Mouse (Mus musculus) E14TG2a.4 (cell line): ENCODE results near the gene Cdrt4.

ENCODE experiments used
- CTCF ChIP-seq: conservative IDR thresholded peaks from 2 replicates; pipeline ENCODE4 v1.5.1; 2014; ENCODE audit warnings: low read length
- NANOG ChIP-seq: IDR thresholded peaks from 2 replicates; pipeline ENCODE4 v1.6.1; 2014; ENCODE audit warnings: borderline replicate concordance, low read length, mixed read lengths

DNA sequence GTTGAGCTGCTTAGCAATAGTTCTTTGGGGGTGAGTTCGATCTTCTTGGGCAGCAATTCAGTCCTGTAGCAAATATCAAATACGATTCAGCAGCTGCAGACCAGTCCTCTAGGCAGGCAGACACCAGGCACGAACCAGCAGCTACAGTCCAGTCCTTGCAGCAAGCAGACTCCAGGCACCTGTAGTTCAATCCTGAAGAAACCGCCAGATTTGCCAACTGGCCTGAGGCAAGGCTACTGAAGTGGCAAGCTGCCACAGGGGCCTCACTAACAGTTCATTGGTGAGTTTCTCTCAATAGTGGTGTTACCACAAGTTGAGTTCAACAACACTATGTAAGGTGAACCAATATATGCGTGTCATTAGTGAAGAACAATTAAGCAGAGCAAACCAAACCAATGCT lies 56.4 kb downstream of the Cdrt4 start:
- TF ChIP-seq CTCF (no peak), NANOG (no peak)
